Mouse (Mus musculus) heart, embryonic 11.5 days (tissue): ENCODE data around the gene Zscan4e. TPM values are rescaled to one million over a fixed set of nuclear protein-coding genes. Genes with fewer than 3 reads are reported as not detected.
"Not testable (repeated sequence)": the region's sequence is repeated elsewhere in the genome, so short reads cannot be mapped to it uniquely, and the experiment has no call there.

ENCODE experiments used
- ATAC-seq: fragments of 200-750 bp; cut with Nextera tagmentation; replicated peaks from 2 replicates; pipeline ENCODE4 v1.8.0; 2017; ENCODE audit warnings: moderate library complexity; ENCODE audit not compliant: insufficient number of reproducible peaks, low FRiP score, low TSS enrichment
- H3K27ac ChIP-seq: fragments of 300-500 bp; sonication (generic); 2 replicates; pipeline ENCODE4 v1.5.1; 2014; ENCODE audit warnings: mild to moderate bottlenecking, low read depth, low read length
- H3K27me3 ChIP-seq: fragments of 300-500 bp; sonication (generic); 2 replicates; pipeline ENCODE4 v1.6.1; 2014; ENCODE audit warnings: mild to moderate bottlenecking, low read length, mixed read lengths; ENCODE audit not compliant: control insufficient read depth, insufficient read depth
- H3K36me3 ChIP-seq: fragments of 300-500 bp; sonication (generic); 2 replicates; pipeline ENCODE4 v1.6.1; 2014; ENCODE audit warnings: mild to moderate bottlenecking, low read length, moderate library complexity, mixed read lengths; ENCODE audit not compliant: control insufficient read depth, insufficient read depth
- H3K4me1 ChIP-seq: fragments of 300-500 bp; sonication (generic); 2 replicates; pipeline ENCODE4 v1.6.1; 2014; ENCODE audit warnings: low read length; ENCODE audit not compliant: control insufficient read depth, insufficient read depth
- H3K4me2 ChIP-seq: fragments of 300-500 bp; sonication (generic); 2 replicates; pipeline ENCODE4 v1.6.1; 2014; ENCODE audit warnings: mild to moderate bottlenecking, moderate library complexity
- H3K4me3 ChIP-seq: fragments of 300-500 bp; sonication (generic); 2 replicates; pipeline ENCODE4 v1.5.1; 2014; ENCODE audit warnings: low read depth, low read length
- H3K9ac ChIP-seq: fragments of 300-500 bp; sonication (generic); 2 replicates; pipeline ENCODE4 v1.6.1; 2014; ENCODE audit warnings: mild to moderate bottlenecking, low read depth, low read length, moderate library complexity
- H3K9me3 ChIP-seq: fragments of 300-500 bp; sonication (generic); replicated peaks from 2 replicates; pipeline ENCODE4 v1.6.1; 2016; ENCODE audit warnings: low read length; ENCODE audit not compliant: control insufficient read depth
- microRNA-seq: library from miRNA; unstranded; fragments of <30 nt; microRNA quantifications from one replicate; pipeline ENCODE4, GENCODE M21; 2016; ENCODE audit warnings: borderline number of aligned reads
- polyA plus RNA-seq: library from polyadenylated mRNA; unstranded; fragments of >200 nt; fragmentation: Nextera tagmentation; extraction: Ambion mirVana; gene quantifications from 2 replicates; pipeline ENCODE4 v1.2.1, GENCODE M21; 2014

The Zscan4e gene
- not detected in 2 replicates for polyA plus RNA-seq

DNA sequence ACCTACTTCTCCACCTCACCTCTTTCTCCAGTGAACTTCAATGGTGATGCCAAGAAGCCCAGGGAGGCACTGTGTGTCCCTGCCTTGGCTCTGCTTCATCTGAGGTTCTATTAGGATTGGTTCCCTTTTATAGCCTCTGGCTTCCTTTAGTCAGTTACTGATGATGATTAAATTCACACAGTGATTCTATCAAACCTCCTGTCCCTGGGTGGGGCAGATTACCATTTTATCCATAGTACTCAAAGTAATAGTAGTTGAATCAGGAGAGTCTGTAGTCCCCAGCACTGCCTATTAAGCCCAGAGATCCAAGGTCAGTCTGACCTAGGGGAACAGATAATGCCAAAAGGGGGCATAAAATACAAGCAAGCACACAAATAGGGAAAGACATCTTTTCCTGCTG, at the start of gene Zscan4e:
Gene Zscan4e (minus strand): TSS at position 101 of the 400 bp plus-strand sequence.
- not testable (repeated sequence) for H3K4me3 ChIP-seq, H3K4me1 ChIP-seq, H3K27ac ChIP-seq, H3K9ac ChIP-seq, ATAC-seq, H3K27me3 ChIP-seq, H3K9me3 ChIP-seq, H3K36me3 ChIP-seq, H3K4me2 ChIP-seq

Small RNAs within 50 kb of the gene (microRNA-seq; reads per million reads assigned to microRNA genes)
- gene Gm23087 (not detected), gene Gm26248 (not detected)

Other genes with a start within 250 kb of the Zscan4e start
- gene Zscan4-ps1, start 241.0 kb downstream of the Zscan4e start, polyA plus RNA-seq = not detected in 2 replicates
- not detected in 2 replicates for gene Zscan4d, start 144.5 kb downstream of the Zscan4e start, polyA plus RNA-seq
- not detected in 2 replicates for gene Zscan4f, start 87.2 kb upstream of the Zscan4e start, polyA plus RNA-seq
- not detected in 2 replicates for gene Zscan4-ps2, start 203.6 kb upstream of the Zscan4e start, polyA plus RNA-seq